Mouse (Mus musculus) ES-Bruce4 (cell line): ENCODE results near the gene Alox5ap.

ENCODE experiments used
- CTCF ChIP-seq: IDR thresholded peaks from one replicate; pipeline ENCODE4 v1.8.1; 2011; ENCODE audit warnings: low read depth, low read length
- POLR2A ChIP-seq: IDR thresholded peaks from one replicate; pipeline ENCODE4 v1.8.1; 2011; ENCODE audit warnings: low read length; ENCODE audit not compliant: insufficient read depth

DNA sequence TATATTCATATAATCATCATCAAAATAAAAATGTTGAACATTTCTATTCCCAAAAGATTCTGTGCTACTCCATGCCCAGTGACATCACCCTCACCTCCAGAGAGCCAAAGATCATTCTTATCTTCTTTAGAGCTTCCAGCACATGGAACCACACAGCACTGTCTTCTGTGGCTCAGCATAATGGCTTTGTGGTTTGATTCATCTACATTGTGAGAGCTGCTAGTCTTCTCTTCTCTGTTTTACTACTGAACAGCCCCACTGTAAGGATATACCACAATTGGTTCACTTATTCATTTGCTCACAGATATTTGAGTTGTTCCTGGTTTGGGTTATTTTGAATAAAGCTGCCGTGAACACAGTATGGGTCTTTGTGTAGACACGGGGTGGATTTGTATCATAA lies 9.0 kb upstream of the Alox5ap start:
- TF ChIP-seq POLR2A (no peak), CTCF (no peak)
